Mouse (Mus musculus) neural tube, embryonic 12.5 days (tissue): ENCODE measurements around the gene Plek. TPM values are rescaled to one million over a fixed set of nuclear protein-coding genes. Genes with fewer than 3 reads are reported as not detected.
"Not testable (repeated sequence)": the region's sequence is repeated elsewhere in the genome, so short reads cannot be mapped to it uniquely, and the experiment has no call there.

Experiments used
- ATAC-seq: fragments of 200-750 bp; cut with Nextera tagmentation; 2 replicates; pipeline ENCODE4 v1.8.0; 2017; ENCODE audit warnings: low read depth, mild to moderate bottlenecking, moderate TSS enrichment, moderate library complexity; ENCODE audit not compliant: low FRiP score
- H3K27ac ChIP-seq: fragments of 300-500 bp; sonication (generic); 2 replicates; pipeline ENCODE4 v1.5.1; 2016
- H3K27me3 ChIP-seq: fragments of 300-500 bp; sonication (generic); replicated peaks from 2 replicates; pipeline ENCODE4 v1.6.1; 2016; ENCODE audit warnings: mild to moderate bottlenecking
- H3K36me3 ChIP-seq: fragments of 300-500 bp; sonication (generic); 2 replicates; pipeline ENCODE4 v1.6.1; 2016; ENCODE audit warnings: mild to moderate bottlenecking
- H3K4me1 ChIP-seq: fragments of 300-500 bp; sonication (generic); 2 replicates; pipeline ENCODE4 v1.6.1; 2016
- H3K4me2 ChIP-seq: fragments of 300-500 bp; sonication (generic); replicated peaks from 2 replicates; pipeline ENCODE4 v1.6.1; 2016; ENCODE audit warnings: mild to moderate bottlenecking
- H3K4me3 ChIP-seq: fragments of 300-500 bp; sonication (generic); 2 replicates; pipeline ENCODE4 v1.5.1; 2016
- H3K9ac ChIP-seq: fragments of 300-500 bp; sonication (generic); 2 replicates; pipeline ENCODE4 v1.6.1; 2016; ENCODE audit warnings: mild to moderate bottlenecking
- H3K9me3 ChIP-seq: fragments of 300-500 bp; sonication (generic); 2 replicates; pipeline ENCODE4 v1.6.1; 2016; ENCODE audit warnings: mild to moderate bottlenecking
- WGBS: fragments of 180-500 bp; shearing (Covaris S2); methylation state at CpG from one replicate; pipeline ENCODE4 v1.1.7; 2016; 5-methylcytosine and 5-hydroxymethylcytosine counted together
- polyA plus RNA-seq: library from polyadenylated mRNA; unstranded; fragments of >200 nt; fragmentation: Nextera tagmentation; extraction: Ambion mirVana; gene quantifications from 2 replicates; pipeline ENCODE4 v1.2.1, GENCODE M21; 2016

Plek gene
- 4.8 and 5.7 TPM in 2 replicates for polyA plus RNA-seq

DNA sequence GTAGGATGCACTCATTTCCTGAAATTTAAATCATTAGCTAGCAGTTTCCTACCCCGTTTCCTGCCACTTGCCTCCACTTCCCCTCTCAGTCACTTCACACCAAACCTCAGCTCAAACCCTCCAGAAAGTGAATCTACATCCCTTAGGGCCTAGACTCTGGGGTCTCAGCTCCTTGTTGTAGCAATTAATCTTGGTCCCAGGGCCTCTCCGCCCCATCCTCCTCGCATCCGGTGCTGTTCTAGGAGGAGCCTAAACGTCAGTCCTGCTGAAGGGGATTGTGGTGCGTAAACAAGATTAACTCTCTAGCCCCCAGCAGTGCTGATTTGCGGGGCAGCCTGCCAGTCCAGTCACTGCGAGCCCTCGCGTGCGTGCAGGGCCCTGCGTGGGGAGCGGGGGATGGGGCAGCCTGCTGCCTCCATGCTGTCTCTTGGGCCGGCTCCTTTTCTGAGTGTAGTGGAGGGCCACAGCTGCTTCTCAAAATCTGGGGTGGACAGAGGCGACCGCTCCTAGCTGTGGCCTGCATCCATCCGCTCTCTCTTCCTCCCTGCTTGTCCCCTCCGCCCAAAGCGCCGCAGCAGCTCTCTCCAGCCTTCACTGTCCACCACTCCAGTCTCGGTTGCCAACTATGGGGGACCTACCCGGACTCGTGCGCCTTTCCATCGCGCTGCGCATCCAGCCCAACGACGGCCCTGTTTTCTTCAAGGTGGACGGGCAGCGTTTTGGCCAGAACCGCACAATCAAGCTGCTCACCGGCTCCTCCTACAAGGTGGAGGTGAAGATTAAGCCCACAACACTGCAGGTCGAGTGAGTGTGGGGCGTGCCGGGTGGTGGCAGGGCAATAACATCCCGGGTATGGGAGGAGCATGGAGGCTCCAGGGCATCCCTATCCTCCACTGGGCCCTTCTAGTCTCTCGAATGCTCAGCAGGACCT, at the start of gene Plek, which contains the start of gene Cnrip1:
Plek (minus strand) TSS at position 837 of the 931 bp plus-strand sequence.
Cnrip1 (plus strand) TSS at position 42 of the 931 bp plus-strand sequence.
- peak within 1 kb of the TSS; percentile 83 for H3K4me2 ChIP-seq
- H3K4me3 ChIP-seq: peak within 1 kb of the TSS; percentile 57
- peaks cover 3% of the 10 kb centered on the region; the same call in 1 of the 2 replicates for H3K36me3 ChIP-seq
- H3K27me3 ChIP-seq: no peaks in the 10 kb centered on the region
- no peaks in the 10 kb centered on the region for H3K9me3 ChIP-seq
- H3K27ac ChIP-seq: peak within 1 kb of the TSS; percentile 72; the same call in 1 of the 2 replicates
- ATAC-seq: peak; percentile 96
- WGBS: 1% methylated on average over 38 of the region's 38 CpGs
- H3K9ac ChIP-seq: peak within 1 kb of the TSS; percentile 83
- H3K4me1 ChIP-seq: peaks cover 11% of the 10 kb centered on the region

DNA sequence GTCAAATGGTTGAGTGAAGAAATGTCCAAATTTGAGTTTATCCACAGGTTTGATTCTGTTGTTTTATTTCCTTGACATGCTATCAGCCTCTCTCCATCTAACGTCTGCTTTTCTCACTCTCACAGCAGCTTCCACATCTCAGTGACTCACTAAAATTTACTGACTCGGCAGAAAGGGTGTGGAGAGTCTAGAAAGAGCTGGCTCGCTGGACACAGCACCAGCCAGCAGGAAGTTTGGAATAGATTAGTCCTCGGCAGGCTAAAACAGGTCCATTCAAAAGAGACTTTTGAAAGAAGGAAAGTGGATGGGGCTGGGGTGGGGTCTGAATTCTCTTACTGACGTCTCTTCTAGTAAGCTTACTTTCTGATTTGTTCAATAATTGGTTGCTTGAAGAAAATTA, 33.9 kb upstream of the Plek start:
- ATAC-seq: no peak
- Histone ChIP-seq H3K36me3 (no peaks in the 10 kb centered on the region), H3K9ac (no peak overlapping the region), H3K4me2 (no peak overlapping the region), H3K4me1 (no peaks in the 10 kb centered on the region; the same call in 1 of the 2 replicates), H3K27me3 (no peaks in the 10 kb centered on the region), H3K4me3 (no peak overlapping the region), H3K9me3 (no peaks in the 10 kb centered on the region), H3K27ac (no peak overlapping the region)
- 20% methylated on average over 5 of the region's 5 CpGs for WGBS

- no peaks in the 10 kb centered on the region for H3K27me3 ChIP-seq
- no peaks in the 10 kb centered on the region for H3K9me3 ChIP-seq
- H3K4me3 ChIP-seq: no peak overlapping the region
- no peaks in the 10 kb centered on the region; the same call in 1 of the 2 replicates for H3K4me1 ChIP-seq
- WGBS: 79% methylated on average over 1 of the region's 1 CpGs
- no peak overlapping the region for H3K9ac ChIP-seq
- no peak for ATAC-seq
- no peak overlapping the region for H3K4me2 ChIP-seq
- H3K27ac ChIP-seq: no peak overlapping the region
- no peaks in the 10 kb centered on the region for H3K36me3 ChIP-seq
These were observed 31.7 kb upstream of the Plek start for GRCm38 (mm10) chr11:17083866-17084265.

GRCm38 (mm10) chr11:17083455-17083854, 31.3 kb upstream of the Plek start:
- no peak for ATAC-seq
- H3K27ac ChIP-seq: no peak overlapping the region
- H3K36me3 ChIP-seq: peaks cover 3% of the 10 kb centered on the region; the same call in 1 of the 2 replicates

DNA sequence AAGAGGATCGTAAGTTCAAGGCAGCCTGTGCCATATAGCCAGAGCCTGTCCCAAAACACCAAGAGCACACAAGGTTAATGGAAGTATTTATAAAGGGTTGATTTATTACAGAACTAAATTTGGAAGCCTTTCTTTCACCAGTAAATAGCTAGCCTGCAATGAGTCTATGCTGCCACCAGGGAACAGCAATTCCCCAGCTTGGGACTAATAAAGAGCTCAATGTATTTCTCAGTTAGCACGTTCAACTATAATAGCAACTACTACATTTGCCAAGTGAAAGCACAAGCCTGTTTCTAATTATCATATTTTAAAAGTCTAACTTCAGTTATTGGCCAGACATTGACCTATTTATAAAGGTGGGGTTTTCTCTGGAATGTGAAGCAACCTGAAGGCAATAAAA, 30.8 kb upstream of the Plek start:
- no peaks in the 10 kb centered on the region; the same call in 1 of the 2 replicates for H3K4me1 ChIP-seq
- ATAC-seq: peak; percentile 56; the same call in 1 of the 2 replicates
- no peak overlapping the region for H3K4me3 ChIP-seq
- no peaks in the 10 kb centered on the region for H3K9me3 ChIP-seq
- H3K27ac ChIP-seq: no peak overlapping the region
- peaks cover 4% of the 10 kb centered on the region; the same call in 1 of the 2 replicates for H3K36me3 ChIP-seq
- H3K27me3 ChIP-seq: no peaks in the 10 kb centered on the region
- 43% methylated on average over 2 of the region's 2 CpGs for WGBS
- H3K4me2 ChIP-seq: no peak overlapping the region
- H3K9ac ChIP-seq: no peak overlapping the region

More at GRCm38 (mm10) chr11:17083455-17083854, 31.3 kb upstream of the Plek start:
- 96% methylated on average over 3 of the region's 3 CpGs for WGBS
- H3K9me3 ChIP-seq: no peaks in the 10 kb centered on the region
- no peak overlapping the region for H3K4me2 ChIP-seq
- H3K27me3 ChIP-seq: no peaks in the 10 kb centered on the region
- H3K4me3 ChIP-seq: no peak overlapping the region
- no peaks in the 10 kb centered on the region; the same call in 1 of the 2 replicates for H3K4me1 ChIP-seq
- no peak overlapping the region for H3K9ac ChIP-seq

GRCm38 (mm10) chr11:17082086-17082485, 29.9 kb upstream of the Plek start:
- no peaks in the 10 kb centered on the region for H3K27me3 ChIP-seq
- no peak overlapping the region for H3K9ac ChIP-seq
- no peaks in the 10 kb centered on the region for H3K9me3 ChIP-seq
- H3K27ac ChIP-seq: no peak overlapping the region
- H3K4me1 ChIP-seq: no peaks in the 10 kb centered on the region; the same call in 1 of the 2 replicates
- no peak overlapping the region for H3K4me3 ChIP-seq
- ATAC-seq: no peak
- 62% methylated on average over 3 of the region's 3 CpGs for WGBS
- H3K4me2 ChIP-seq: no peak overlapping the region
- H3K36me3 ChIP-seq: peaks cover 4% of the 10 kb centered on the region; the same call in 1 of the 2 replicates

DNA sequence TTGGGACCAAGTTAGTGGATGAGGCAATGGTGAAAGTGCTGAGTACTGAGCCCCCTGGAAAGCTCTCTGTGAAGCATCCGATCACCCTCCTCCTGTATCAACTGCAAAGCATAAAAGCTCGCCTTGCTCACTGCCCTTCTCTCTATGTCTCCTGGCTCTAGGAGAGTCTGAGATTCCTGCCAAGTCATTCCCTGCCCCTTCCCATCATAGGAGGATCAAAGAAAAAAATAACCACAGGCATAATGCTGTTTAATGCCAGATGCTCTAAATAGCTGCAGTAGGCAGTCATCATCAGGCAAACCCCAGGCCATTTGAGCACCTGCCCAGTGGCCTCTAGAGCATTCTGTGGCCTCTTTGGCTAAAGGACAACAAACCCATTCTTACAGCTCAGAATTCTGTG, 23.5 kb upstream of the Plek start:
- Histone ChIP-seq H3K27me3 (no peaks in the 10 kb centered on the region), H3K4me3 (no peak overlapping the region), H3K27ac (no peak overlapping the region), H3K9ac (no peak overlapping the region), H3K4me1 (no peaks in the 10 kb centered on the region), H3K36me3 (peaks cover 4% of the 10 kb centered on the region; the same call in 1 of the 2 replicates), H3K4me2 (no peak overlapping the region), H3K9me3 (no peaks in the 10 kb centered on the region)
- 94% methylated on average over 2 of the region's 2 CpGs for WGBS
- no peak for ATAC-seq

GRCm38 (mm10) chr11:17069360-17069759, 17.2 kb upstream of the Plek start:
- not testable (repeated sequence) for H3K27me3 ChIP-seq, H3K4me1 ChIP-seq, H3K4me3 ChIP-seq, ATAC-seq, H3K9me3 ChIP-seq, H3K36me3 ChIP-seq, H3K9ac ChIP-seq, H3K4me2 ChIP-seq, H3K27ac ChIP-seq
- WGBS: 91% methylated on average over 2 of the region's 2 CpGs

- H3K36me3 ChIP-seq: peaks cover 3% of the 10 kb centered on the region; the same call in 1 of the 2 replicates
- H3K4me3 ChIP-seq: peak overlapping the region; percentile 57
- H3K9me3 ChIP-seq: no peaks in the 10 kb centered on the region
- ATAC-seq: peak; percentile 17; the same call in 1 of the 2 replicates
- 18% methylated on average over 6 of the region's 6 CpGs for WGBS
- peaks cover 11% of the 10 kb centered on the region for H3K4me1 ChIP-seq
- no peaks in the 10 kb centered on the region for H3K27me3 ChIP-seq
- peak overlapping the region; percentile 83 for H3K4me2 ChIP-seq
- H3K9ac ChIP-seq: peak overlapping the region; percentile 83
- H3K27ac ChIP-seq: no peak overlapping the region
These were observed 382 bp upstream of the Plek start for GRCm38 (mm10) chr11:17052476-17053049.

- no peaks in the 10 kb centered on the region for H3K36me3 ChIP-seq
- no peak overlapping the region for H3K27ac ChIP-seq
- H3K4me3 ChIP-seq: no peak overlapping the region
- H3K9ac ChIP-seq: no peak overlapping the region
- H3K4me1 ChIP-seq: no peaks in the 10 kb centered on the region
- no peaks in the 10 kb centered on the region for H3K27me3 ChIP-seq
- ATAC-seq: no peak
- H3K9me3 ChIP-seq: no peaks in the 10 kb centered on the region
- no peak overlapping the region for H3K4me2 ChIP-seq
- WGBS: 82% methylated on average over 2 of the region's 2 CpGs
These were observed 6.4 kb downstream of the Plek start for GRCm38 (mm10) chr11:17045806-17046205.

GRCm38 (mm10) chr11:17023984-17024383, 28.2 kb downstream of the Plek start:
- Histone ChIP-seq H3K9me3 (no peaks in the 10 kb centered on the region), H3K4me2 (no peak overlapping the region)
- no peak for ATAC-seq

GRCm38 (mm10) chr11:17023206-17023605, 29.0 kb downstream of the Plek start:
- H3K9me3 ChIP-seq: peaks cover 6% of the 10 kb centered on the region
- H3K27me3 ChIP-seq: no peaks in the 10 kb centered on the region
- ATAC-seq: no peak
- H3K36me3 ChIP-seq: no peaks in the 10 kb centered on the region
- 89% methylated on average over 6 of the region's 6 CpGs for WGBS
- H3K4me2 ChIP-seq: no peak overlapping the region
- no peak overlapping the region for H3K9ac ChIP-seq
- no peaks in the 10 kb centered on the region for H3K4me1 ChIP-seq
- no peak overlapping the region for H3K27ac ChIP-seq
- no peak overlapping the region for H3K4me3 ChIP-seq

More at GRCm38 (mm10) chr11:17023984-17024383, 28.2 kb downstream of the Plek start:
- Histone ChIP-seq H3K9ac (no peak overlapping the region), H3K4me1 (no peaks in the 10 kb centered on the region), H3K27me3 (no peaks in the 10 kb centered on the region), H3K4me3 (no peak overlapping the region), H3K27ac (no peak overlapping the region), H3K36me3 (no peaks in the 10 kb centered on the region)
- 87% methylated on average over 3 of the region's 3 CpGs for WGBS
